Mouse (Mus musculus) liver, adult 2 months (tissue): Measurements from ENCODE around the gene Bmp2k. TPM values are rescaled to one million over a fixed set of nuclear protein-coding genes. Genes with fewer than 3 reads are reported as not detected.

ENCODE experiments used
- DNase-seq: peaks from one replicate; pipeline ENCODE4 v3.0.0-alpha.2; 2011; ENCODE audit warnings: low read depth, low spot score; ENCODE audit errors: extremely low read depth
- H3K27ac ChIP-seq: fragments of 200-500 bp; replicated peaks from 2 replicates; pipeline ENCODE4 v1.5.1; 2012; ENCODE audit warnings: low read depth, mild to moderate bottlenecking, control low read depth, inconsistent platforms, low read length; ENCODE audit not compliant: insufficient read depth
- H3K27me3 ChIP-seq: fragments of 200-500 bp; 2 replicates; pipeline ENCODE4 v1.6.1; 2012; ENCODE audit warnings: mild to moderate bottlenecking, moderate library complexity, low read length, inconsistent platforms; ENCODE audit not compliant: control insufficient read depth, insufficient read depth
- H3K36me3 ChIP-seq: fragments of 200-500 bp; 2 replicates; pipeline ENCODE4 v1.6.1; 2012; ENCODE audit warnings: low read length, inconsistent platforms; ENCODE audit not compliant: control insufficient read depth, insufficient read depth
- H3K4me1 ChIP-seq: fragments of 200-500 bp; 2 replicates; pipeline ENCODE4 v1.6.1; 2011; ENCODE audit warnings: low read length; ENCODE audit not compliant: control insufficient read depth, insufficient read depth
- H3K4me3 ChIP-seq: fragments of 200-500 bp; 2 replicates; pipeline ENCODE4 v1.5.1; 2011; ENCODE audit warnings: low read depth, mild to moderate bottlenecking, control low read depth, low read length, moderate library complexity; ENCODE audit not compliant: insufficient read depth
- H3K79me2 ChIP-seq: fragments of 200-500 bp; 2 replicates; pipeline ENCODE4 v1.6.1; 2012; ENCODE audit warnings: inconsistent platforms, mild to moderate bottlenecking, low read length, moderate library complexity; ENCODE audit not compliant: control insufficient read depth, insufficient read depth
- H3K9ac ChIP-seq: fragments of 200-500 bp; 2 replicates; pipeline ENCODE4 v1.6.1; 2012; ENCODE audit warnings: low read depth, mild to moderate bottlenecking, control low read depth, inconsistent platforms, low read length
- CTCF ChIP-seq: fragments of 200-500 bp; IDR thresholded peaks from 2 replicates; pipeline ENCODE4 v1.5.1; 2011; ENCODE audit warnings: low read depth, low read length, control low read depth
- POLR2A ChIP-seq: fragments of 200-500 bp; IDR thresholded peaks from 2 replicates; pipeline ENCODE4 v1.6.1; 2011; ENCODE audit warnings: low read length, control low read depth; ENCODE audit not compliant: insufficient read depth; ENCODE audit errors: extremely low read depth
- WGBS: fragments of 180-500 bp; shearing (Covaris S2); methylation state at CpG from one replicate; pipeline ENCODE4 v1.1.7; 2018; 5-methylcytosine and 5-hydroxymethylcytosine counted together
- polyA plus RNA-seq: library from polyadenylated mRNA; depleted of rRNA; stranded (reverse); fragments of >200 nt; gene quantifications from 2 replicates; pipeline ENCODE4 v1.2.3, GENCODE M21; 2012; rRNA removed
- total RNA-seq: library from RNA; depleted of rRNA; stranded (reverse); fragments of >200 nt; gene quantifications from 2 replicates; pipeline ENCODE4 v1.2.3, GENCODE M21; 2014; rRNA removed

Gene Bmp2k
- total RNA-seq (6.6 and 7.1 TPM in 2 replicates), polyA plus RNA-seq (2.7 and 2.9 TPM in 2 replicates)

DNA sequence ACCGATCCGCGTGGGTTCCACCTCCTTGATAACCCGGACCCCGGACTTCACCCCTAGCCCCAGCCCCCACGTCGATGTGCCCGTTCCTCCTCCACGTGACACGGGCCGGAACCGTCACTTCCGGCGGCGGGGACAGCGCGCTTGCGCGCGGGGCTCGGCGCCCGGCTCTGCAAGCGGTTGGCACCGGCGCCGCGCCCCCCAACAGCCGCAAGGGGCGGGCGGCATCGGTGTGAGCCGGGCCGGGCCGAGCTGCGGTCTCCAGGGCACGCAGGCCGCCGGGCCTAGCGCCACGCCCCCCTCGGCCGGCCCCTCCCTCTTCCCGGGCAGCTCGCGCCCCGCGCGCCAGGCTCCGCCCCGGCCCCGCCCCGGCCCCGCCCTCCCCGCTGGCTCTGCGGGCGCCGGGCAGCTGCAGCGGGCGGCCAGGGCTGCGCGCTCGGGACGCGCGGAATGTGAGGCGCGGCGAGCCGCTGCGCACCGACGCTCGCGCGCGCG lies at the start of gene Bmp2k:
TSS of gene Bmp2k (plus strand) at position 380 of the 492 bp plus-strand sequence.
- peak within 1 kb of the TSS; percentile 96 for H3K4me3 ChIP-seq
- H3K27me3 ChIP-seq, result no peaks in the 10 kb centered on the region
- no peaks in the 10 kb centered on the region for H3K36me3 ChIP-seq
- peaks cover 6% of the 10 kb centered on the region for H3K4me1 ChIP-seq
- H3K27ac ChIP-seq, result peak within 1 kb of the TSS; percentile 97
- H3K79me2 ChIP-seq, result peaks cover 18% of the 10 kb centered on the region
- DNase-seq, result peak; percentile 74
- TF ChIP-seq CTCF (no peak), POLR2A (peak; percentile 82)
- WGBS, result 3% methylated on average over 68 of the region's 78 CpGs
- H3K9ac ChIP-seq, result peak within 1 kb of the TSS; percentile 97

DNA sequence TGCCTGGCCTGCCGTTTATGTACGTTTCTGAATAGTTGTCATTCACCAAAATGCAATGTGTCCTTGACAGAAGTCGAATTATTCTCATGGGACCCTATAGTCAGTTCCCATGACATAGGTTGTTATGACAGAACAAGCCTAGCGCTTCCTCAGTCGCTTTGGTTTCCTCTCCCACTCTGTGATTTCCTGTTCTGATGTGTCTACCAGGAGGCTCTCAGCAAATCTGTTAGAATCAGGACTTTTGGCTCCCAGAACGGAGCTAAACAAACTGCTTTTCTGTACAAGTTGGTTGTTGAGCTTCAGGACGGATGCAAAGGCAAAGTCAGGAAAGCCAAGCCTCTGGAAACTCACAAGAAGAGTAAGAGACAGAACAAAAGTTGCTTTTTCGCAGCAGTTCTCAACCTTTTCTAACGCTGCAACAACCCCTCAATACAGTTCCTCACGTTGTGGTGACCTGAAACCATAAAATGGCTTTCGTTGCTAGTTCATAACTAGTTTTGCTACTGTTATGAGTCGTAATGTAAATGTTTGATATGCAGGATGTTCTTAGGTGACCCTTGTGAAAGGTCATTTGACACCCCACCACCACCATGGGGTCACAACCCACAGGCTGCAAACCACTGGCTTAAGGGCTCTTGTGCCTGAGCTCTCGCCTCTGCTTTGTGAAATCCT lies 48.5 kb upstream of the Bmp2k start:
- Histone ChIP-seq H3K36me3 (no peaks in the 10 kb centered on the region), H3K9ac (no peak overlapping the region), H3K27me3 (no peaks in the 10 kb centered on the region), H3K4me3 (no peak overlapping the region), H3K27ac (no peak overlapping the region), H3K79me2 (no peaks in the 10 kb centered on the region), H3K4me1 (no peaks in the 10 kb centered on the region)
- no peak for TF ChIP-seq CTCF
- no peak for TF ChIP-seq POLR2A
- 81% methylated on average over 13 of the region's 13 CpGs for WGBS
- DNase-seq, result no peak

DNA sequence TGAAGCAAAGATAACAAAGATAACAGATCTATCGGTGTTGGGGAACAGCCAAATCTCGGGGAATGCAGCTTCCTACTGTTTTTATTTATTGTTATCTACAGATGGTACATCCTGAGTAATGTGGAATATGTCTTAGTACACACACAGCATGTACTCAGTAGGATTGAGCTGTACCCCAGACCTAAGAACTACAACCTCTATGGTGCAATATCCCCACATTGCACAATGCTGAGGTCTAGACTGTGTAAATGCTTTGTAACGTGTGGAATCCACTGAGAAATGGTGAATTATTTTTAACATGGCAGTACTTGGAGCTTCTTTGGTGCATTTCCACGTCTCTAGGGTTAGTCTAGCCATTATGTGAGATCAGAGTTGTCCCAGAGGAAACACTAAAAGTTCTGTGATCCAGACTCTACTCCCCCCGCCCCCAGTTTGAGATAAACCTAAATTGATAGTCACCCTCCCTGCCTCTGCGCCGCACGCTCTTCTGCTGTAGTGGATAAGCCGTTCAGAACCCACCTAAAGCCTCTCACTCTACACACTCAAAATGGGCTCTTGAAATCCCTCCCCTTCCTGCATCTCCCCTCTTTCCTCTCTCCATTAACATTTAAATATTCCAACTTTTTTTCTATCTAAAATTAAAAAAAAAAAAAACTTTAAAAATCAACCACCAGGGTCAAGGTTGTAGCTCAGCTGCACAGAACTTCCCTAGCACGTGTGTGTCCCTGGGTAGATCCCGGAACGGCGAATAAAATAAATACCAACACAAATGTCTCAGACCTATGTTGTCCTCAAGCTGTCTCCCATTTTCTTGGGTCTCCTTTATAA lies 47.4 kb upstream of the Bmp2k start:
- Histone ChIP-seq H3K79me2 (no peaks in the 10 kb centered on the region), H3K4me1 (no peaks in the 10 kb centered on the region), H3K36me3 (no peaks in the 10 kb centered on the region), H3K27ac (no peak overlapping the region), H3K9ac (no peak overlapping the region), H3K4me3 (no peak overlapping the region), H3K27me3 (no peaks in the 10 kb centered on the region)
- peak; percentile 62 for DNase-seq
- WGBS, result 68% methylated on average over 13 of the region's 13 CpGs
- no peak for TF ChIP-seq CTCF
- TF ChIP-seq POLR2A, result no peak

DNA sequence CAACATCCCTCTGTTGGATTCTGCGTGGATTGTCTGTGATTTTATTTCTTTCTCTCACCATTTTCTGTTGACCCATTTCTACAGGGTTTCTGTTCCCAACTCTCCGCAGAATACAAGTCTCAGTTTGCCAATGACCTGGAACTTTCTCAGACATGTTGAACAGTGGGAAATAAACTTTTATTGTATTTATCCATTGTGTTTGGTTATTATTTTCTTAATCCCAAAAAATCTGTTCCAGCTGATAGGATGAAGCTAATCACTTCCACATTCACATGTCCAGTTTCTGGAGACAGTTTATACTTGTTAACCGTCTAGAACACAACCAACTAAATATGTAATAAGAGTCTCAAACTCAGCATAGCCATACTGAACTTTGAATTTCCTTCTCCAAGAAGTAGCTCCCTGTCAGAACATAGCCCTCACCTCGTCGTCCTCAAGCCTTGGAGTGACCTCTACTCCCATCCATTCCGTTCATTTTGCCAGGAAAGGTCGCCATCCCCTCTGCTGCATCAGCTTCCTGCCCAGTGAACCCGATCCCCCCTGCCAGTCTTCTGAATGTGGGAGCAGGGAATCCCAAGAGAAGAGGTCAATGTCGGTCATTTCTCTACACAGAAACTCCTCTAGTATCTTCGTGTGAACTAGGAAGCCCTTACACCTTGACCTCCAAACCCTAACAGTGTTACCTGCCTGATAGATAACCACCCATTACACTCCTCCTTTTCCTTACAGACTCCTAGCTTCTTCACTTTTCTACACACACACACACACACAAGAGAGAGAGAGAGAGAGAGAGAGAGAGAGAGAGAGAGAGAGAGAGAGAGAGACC lies 46.6 kb upstream of the Bmp2k start:
- Histone ChIP-seq H3K27me3 (no peaks in the 10 kb centered on the region), H3K27ac (no peak overlapping the region), H3K36me3 (no peaks in the 10 kb centered on the region), H3K4me1 (no peaks in the 10 kb centered on the region), H3K4me3 (no peak overlapping the region), H3K79me2 (no peaks in the 10 kb centered on the region), H3K9ac (no peak overlapping the region)
- DNase-seq, result no peak
- 84% methylated on average over 10 of the region's 10 CpGs for WGBS
- no peak for TF ChIP-seq POLR2A

DNA sequence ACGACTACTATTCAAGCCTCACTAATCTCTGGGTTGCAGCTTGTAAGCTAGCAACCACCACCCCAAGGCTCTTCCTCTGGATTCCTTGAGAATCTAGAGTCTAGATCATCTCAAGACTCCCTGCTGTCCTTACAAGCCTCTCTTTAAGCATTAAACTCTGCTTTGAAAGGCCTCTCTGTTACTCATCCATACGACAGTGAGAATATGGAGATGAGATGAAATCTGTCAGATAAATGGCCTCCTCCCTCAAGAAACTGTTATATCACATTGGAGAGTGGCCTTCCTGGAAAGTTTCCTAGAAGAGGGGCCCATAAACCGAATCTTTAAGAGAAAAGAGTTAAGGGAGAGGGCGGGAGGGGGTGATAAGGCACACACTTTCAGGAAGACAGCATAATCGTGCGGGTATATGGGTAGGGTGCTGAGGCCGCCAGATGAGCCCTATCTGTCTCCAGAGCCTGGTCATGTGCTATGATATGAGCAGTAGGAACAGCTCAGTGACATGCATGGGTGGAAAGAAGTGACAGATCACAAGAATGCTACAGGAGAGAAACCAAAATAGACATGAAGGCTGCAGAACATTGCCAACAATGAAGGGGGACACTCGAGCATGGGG lies 45.9 kb upstream of the Bmp2k start:
- no peak overlapping the region for H3K4me3 ChIP-seq
- no peaks in the 10 kb centered on the region for H3K36me3 ChIP-seq
- no peaks in the 10 kb centered on the region for H3K4me1 ChIP-seq
- H3K9ac ChIP-seq, result no peak overlapping the region
- H3K27ac ChIP-seq, result no peak overlapping the region
- TF ChIP-seq POLR2A, result no peak
- no peak for TF ChIP-seq CTCF
- H3K79me2 ChIP-seq, result no peaks in the 10 kb centered on the region
- DNase-seq, result no peak
- WGBS, result 80% methylated on average over 8 of the region's 8 CpGs
- H3K27me3 ChIP-seq, result no peaks in the 10 kb centered on the region
